Mouse (Mus musculus) embryo, embryonic 10.5 days (tissue): ENCODE results near the gene Gm12216.

Source experiments
- DNase-seq: peaks from one replicate; pipeline ENCODE4 v3.0.0-alpha.2; 2015; ENCODE audit warnings: low spot score

The Gm12216 gene

GRCm38 (mm10) chr11:53821230-53821944 is 37.7 kb downstream of the Gm12216 start:
- no peak for DNase-seq

GRCm38 (mm10) chr11:53820516-53821170 is 38.4 kb downstream of the Gm12216 start:
- no peak for DNase-seq

GRCm38 (mm10) chr11:53819511-53819910 is 39.5 kb downstream of the Gm12216 start:
- DNase-seq = no peak

- DNase-seq = no peak
Measured at GRCm38 (mm10) chr11:53818794-53819193, 40.3 kb downstream of the Gm12216 start.

- DNase-seq = no peak
Measured at GRCm38 (mm10) chr11:53816841-53817375, 42.1 kb downstream of the Gm12216 start.

- no peak for DNase-seq
Measured at GRCm38 (mm10) chr11:53814810-53815209, 44.2 kb downstream of the Gm12216 start.

GRCm38 (mm10) chr11:53813001-53813868 is 45.8 kb downstream of the Gm12216 start:
- DNase-seq = no peak

- no peak for DNase-seq
Measured at GRCm38 (mm10) chr11:53811312-53811711, 47.7 kb downstream of the Gm12216 start.

- DNase-seq = no peak
Measured at GRCm38 (mm10) chr11:53810749-53811148, 48.3 kb downstream of the Gm12216 start.

- DNase-seq = no peak
Measured at GRCm38 (mm10) chr11:53810156-53810555, 48.9 kb downstream of the Gm12216 start.

GRCm38 (mm10) chr11:53809354-53809753 is 49.7 kb downstream of the Gm12216 start:
- no peak for DNase-seq

GRCm38 (mm10) chr11:53805786-53806185 is 53.3 kb downstream of the Gm12216 start:
- no peak for DNase-seq

- DNase-seq = no peak
Measured at GRCm38 (mm10) chr11:53804569-53805344, 54.3 kb downstream of the Gm12216 start.

GRCm38 (mm10) chr11:53803494-53803893 is 55.6 kb downstream of the Gm12216 start:
- no peak for DNase-seq

- DNase-seq = no peak
Measured at GRCm38 (mm10) chr11:53803093-53803492, 56.0 kb downstream of the Gm12216 start.

- DNase-seq = no peak
Measured at GRCm38 (mm10) chr11:53800975-53801374, 58.1 kb downstream of the Gm12216 start.

GRCm38 (mm10) chr11:53800036-53800435 is 59.0 kb downstream of the Gm12216 start:
- DNase-seq = no peak

GRCm38 (mm10) chr11:53798041-53798711 is 60.9 kb downstream of the Gm12216 start:
- no peak for DNase-seq

- DNase-seq = no peak
Measured at GRCm38 (mm10) chr11:53797386-53797920, 61.6 kb downstream of the Gm12216 start.

GRCm38 (mm10) chr11:53796409-53797151 is 62.5 kb downstream of the Gm12216 start:
- DNase-seq = no peak
